Mouse (Mus musculus): ENCODE results near the gene Ucn2. TPM values are rescaled to one million over a fixed set of nuclear protein-coding genes. Genes with fewer than 3 reads are reported as not detected.
A peak's percentile ranks its signal among the peaks of the same experiment; 100 is the strongest.

Ucn2 gene
- 0.40 and 1.3 TPM in 2 replicates for polyA plus RNA-seq (2012; rRNA removed)

GRCm38 (mm10) chr9:108985710-108986109 lies at the start of gene Ucn2:
Gene Ucn2, plus strand, starts transcription at chr9:108986010.
- no peak within 1 kb of the TSS for H3K4me3 ChIP-seq (ENCODE audit: control insufficient read depth, insufficient read depth, low read length)
- WGBS: 69% methylated on average over 4 of the region's 4 CpGs
- H3K27me3 ChIP-seq (ENCODE audit: control insufficient read depth, insufficient read depth, low read length): no peaks in the 10 kb centered on the region

GRCm38 (mm10) chr9:108936418-108937364 lies 49.1 kb upstream of the Ucn2 start, which contains the start of gene Uqcrc1:
Gene Uqcrc1, plus strand, starts transcription at chr9:108936633.
- Histone ChIP-seq H3K4me1 (replicated peaks; ENCODE audit: control insufficient read depth, insufficient read depth, low read length) (0 out of 2 replicates have a peak, but pooled peaks cover 3% of the 10 kb centered on the region), H3K27me3 (ENCODE audit: control insufficient read depth, insufficient read depth, low read length) (no peaks in the 10 kb centered on the region), H3K36me3 (ENCODE audit: control insufficient read depth, insufficient read depth, low read length) (peaks cover 10% of the 10 kb centered on the region), H3K27ac (ENCODE audit: control insufficient read depth, insufficient read depth, low read length) (no peak within 1 kb of the TSS), H3K4me3 (ENCODE audit: control insufficient read depth, insufficient read depth, low read length) (peak within 1 kb of the TSS; percentile 62)
- WGBS: under 1% methylated on average over 58 of the region's 58 CpGs
- TF ChIP-seq POLR2A (IDR thresholded peaks at IDR 0.05; ENCODE audit: control insufficient read depth, extremely low read depth, insufficient read depth, low read length, poor library complexity) (peak; percentile 93), CTCF (IDR thresholded peaks at IDR 0.05; ENCODE audit: borderline replicate concordance, control insufficient read depth, extremely low read depth, insufficient read depth, low read length, poor library complexity) (peak; percentile 88; the same call in 1 of the 2 replicates)
- peak; percentile 93 for DNase-seq

More at GRCm38 (mm10) chr9:108985710-108986109, at the start of gene Ucn2:
- no peak for TF ChIP-seq CTCF (IDR thresholded peaks at IDR 0.05; ENCODE audit: borderline replicate concordance, control insufficient read depth, extremely low read depth, insufficient read depth, low read length, poor library complexity)
- no peak for TF ChIP-seq POLR2A (IDR thresholded peaks at IDR 0.05; ENCODE audit: control insufficient read depth, extremely low read depth, insufficient read depth, low read length, poor library complexity)
- DNase-seq: no peak
- Histone ChIP-seq H3K36me3 (ENCODE audit: control insufficient read depth, insufficient read depth, low read length) (no peaks in the 10 kb centered on the region), H3K4me1 (replicated peaks; ENCODE audit: control insufficient read depth, insufficient read depth, low read length) (0 out of 2 replicates have a peak, but pooled peaks cover 2% of the 10 kb centered on the region), H3K27ac (ENCODE audit: control insufficient read depth, insufficient read depth, low read length) (no peak within 1 kb of the TSS)

- no peaks in the 10 kb centered on the region for H3K4me1 ChIP-seq (replicated peaks; ENCODE audit: control insufficient read depth, insufficient read depth, low read length)
- H3K4me3 ChIP-seq (ENCODE audit: control insufficient read depth, insufficient read depth, low read length): no peak overlapping the region
- DNase-seq: no peak
- H3K36me3 ChIP-seq (ENCODE audit: control insufficient read depth, insufficient read depth, low read length): peaks cover 80% of the 10 kb centered on the region
- 92% methylated on average over 9 of the region's 9 CpGs for WGBS
- no peaks in the 10 kb centered on the region for H3K27me3 ChIP-seq (ENCODE audit: control insufficient read depth, insufficient read depth, low read length)
- no peak for TF ChIP-seq POLR2A (IDR thresholded peaks at IDR 0.05; ENCODE audit: control insufficient read depth, extremely low read depth, insufficient read depth, low read length, poor library complexity)
- TF ChIP-seq CTCF (IDR thresholded peaks at IDR 0.05; ENCODE audit: borderline replicate concordance, control insufficient read depth, extremely low read depth, insufficient read depth, low read length, poor library complexity): no peak
- H3K27ac ChIP-seq (ENCODE audit: control insufficient read depth, insufficient read depth, low read length): no peak overlapping the region
Observed at GRCm38 (mm10) chr9:108945111-108945510, 40.7 kb upstream of the Ucn2 start.

- 91% methylated on average over 5 of the region's 5 CpGs for WGBS
Observed at GRCm38 (mm10) chr9:108945608-108946007, 40.2 kb upstream of the Ucn2 start.

GRCm38 (mm10) chr9:108949231-108949966 lies 36.4 kb upstream of the Ucn2 start:
- Histone ChIP-seq H3K27ac (ENCODE audit: control insufficient read depth, insufficient read depth, low read length) (no peak overlapping the region), H3K4me3 (ENCODE audit: control insufficient read depth, insufficient read depth, low read length) (no peak overlapping the region), H3K27me3 (ENCODE audit: control insufficient read depth, insufficient read depth, low read length) (no peaks in the 10 kb centered on the region; the same call in 1 of the 2 replicates), H3K4me1 (replicated peaks; ENCODE audit: control insufficient read depth, insufficient read depth, low read length) (no peaks in the 10 kb centered on the region), H3K36me3 (ENCODE audit: control insufficient read depth, insufficient read depth, low read length) (peaks cover 56% of the 10 kb centered on the region)
- DNase-seq: no peak
- TF ChIP-seq CTCF (IDR thresholded peaks at IDR 0.05; ENCODE audit: borderline replicate concordance, control insufficient read depth, extremely low read depth, insufficient read depth, low read length, poor library complexity) (no peak), POLR2A (IDR thresholded peaks at IDR 0.05; ENCODE audit: control insufficient read depth, extremely low read depth, insufficient read depth, low read length, poor library complexity) (no peak)
- WGBS: 88% methylated on average over 13 of the region's 13 CpGs

More at GRCm38 (mm10) chr9:108945608-108946007, 40.2 kb upstream of the Ucn2 start:
- no peaks in the 10 kb centered on the region for H3K4me1 ChIP-seq (replicated peaks; ENCODE audit: control insufficient read depth, insufficient read depth, low read length)
- H3K27me3 ChIP-seq (ENCODE audit: control insufficient read depth, insufficient read depth, low read length): no peaks in the 10 kb centered on the region
- H3K4me3 ChIP-seq (ENCODE audit: control insufficient read depth, insufficient read depth, low read length): no peak overlapping the region
- TF ChIP-seq POLR2A (IDR thresholded peaks at IDR 0.05; ENCODE audit: control insufficient read depth, extremely low read depth, insufficient read depth, low read length, poor library complexity) (no peak), CTCF (IDR thresholded peaks at IDR 0.05; ENCODE audit: borderline replicate concordance, control insufficient read depth, extremely low read depth, insufficient read depth, low read length, poor library complexity) (no peak)
- peaks cover 78% of the 10 kb centered on the region for H3K36me3 ChIP-seq (ENCODE audit: control insufficient read depth, insufficient read depth, low read length)
- no peak for DNase-seq
- H3K27ac ChIP-seq (ENCODE audit: control insufficient read depth, insufficient read depth, low read length): no peak overlapping the region
